Mouse (Mus musculus) right cerebral cortex, postnatal 14 days (tissue): Measurements from ENCODE around the gene Esrra.

ENCODE experiments used
- DNase-seq: peaks from one replicate; pipeline ENCODE4 v3.0.0; 2022

Esrra gene

GRCm38 (mm10) chr19:6940396-6941351 lies 19.1 kb upstream of the Esrra start:
- DNase-seq = peak; percentile 21

DNA sequence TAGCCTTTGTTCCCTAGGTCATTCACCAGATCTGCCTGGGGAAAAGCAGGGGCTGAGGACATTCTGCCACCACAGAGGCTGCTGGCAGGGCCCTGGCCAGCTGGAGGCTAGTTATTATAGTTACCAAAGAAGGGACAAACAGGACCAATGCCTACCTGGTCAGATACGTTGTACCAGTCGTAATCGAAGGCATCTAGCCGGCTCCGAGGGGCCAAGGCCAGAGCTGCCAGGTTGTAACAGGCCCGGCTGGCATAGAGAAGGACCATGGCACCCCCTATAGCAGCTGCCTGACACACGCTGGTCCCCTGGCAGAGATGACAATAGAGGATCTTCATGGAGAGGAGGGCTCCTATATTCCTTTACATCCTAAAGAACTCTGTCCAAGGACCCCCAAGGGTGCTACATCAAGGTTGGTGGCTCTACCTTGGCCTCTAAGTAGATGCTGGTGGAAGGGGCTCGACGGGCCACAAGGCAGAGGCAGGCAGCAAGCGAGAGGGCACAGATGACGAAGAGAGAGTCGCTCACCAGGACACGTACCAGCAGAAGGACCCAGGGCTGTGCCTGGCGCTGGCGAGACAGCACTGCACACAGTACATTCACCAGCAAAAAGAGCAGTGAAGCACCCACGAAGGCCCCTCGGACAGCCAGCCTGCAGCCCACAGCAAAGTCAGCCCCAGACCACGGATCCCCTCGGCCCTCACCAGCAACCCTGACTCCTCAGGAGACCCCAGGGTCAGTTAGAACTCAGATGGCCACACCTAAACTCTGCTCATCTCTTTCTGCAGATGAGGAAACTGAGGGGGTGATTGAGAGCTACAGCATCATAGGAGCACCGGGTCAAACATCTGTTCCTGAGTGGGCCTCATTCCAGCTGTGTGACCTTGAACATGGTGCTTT lies 17.7 kb upstream of the Esrra start:
- DNase-seq = no peak

DNA sequence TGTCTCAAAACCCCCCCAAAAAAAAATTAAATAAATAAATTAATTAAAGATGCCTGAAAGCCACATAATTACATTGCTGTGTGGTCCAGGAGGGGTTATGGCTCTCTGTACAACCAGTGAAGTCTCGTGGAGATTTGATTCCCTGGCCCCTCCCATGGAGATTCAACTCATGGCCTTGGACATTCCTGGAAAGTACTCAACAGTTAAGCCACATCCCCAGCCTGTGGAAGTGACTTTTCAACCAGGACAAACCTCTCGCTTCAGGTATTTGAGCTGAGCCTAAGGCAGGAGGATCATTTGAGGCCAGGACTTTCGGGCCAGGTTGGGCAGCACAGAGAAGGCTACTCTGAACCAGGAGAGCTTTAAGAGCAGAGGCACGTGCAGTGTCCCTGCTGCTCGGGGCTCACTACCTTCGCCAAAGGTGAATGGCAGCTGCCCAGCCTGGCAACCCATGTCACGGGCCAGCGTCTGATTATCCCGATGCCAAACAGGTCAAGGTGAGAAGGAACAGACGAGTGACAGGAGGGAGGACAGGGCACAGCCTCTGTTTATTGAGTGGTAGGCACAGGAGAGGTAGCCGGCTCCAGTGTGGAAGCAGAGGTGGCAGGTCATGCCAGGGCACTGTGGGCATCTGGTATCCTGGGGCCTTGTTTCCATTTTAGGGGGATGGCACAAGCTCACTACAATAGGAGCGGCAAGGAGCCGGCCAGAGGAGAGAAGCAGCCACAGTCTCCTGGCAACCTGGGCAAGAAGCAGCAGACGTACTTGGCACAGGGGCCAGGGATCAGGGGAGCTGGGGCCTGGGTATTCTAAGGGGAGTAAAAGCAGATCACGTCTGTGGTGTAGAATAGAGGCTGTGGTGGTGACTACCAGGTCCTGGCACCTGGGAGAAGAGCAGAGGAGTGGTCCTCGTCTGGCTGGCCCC lies 16.2 kb upstream of the Esrra start:
- peak; percentile 4 for DNase-seq

GRCm38 (mm10) chr19:6936299-6936698 lies 14.7 kb upstream of the Esrra start:
- no peak for DNase-seq

- DNase-seq = no peak
Observed at GRCm38 (mm10) chr19:6934195-6934977, 12.8 kb upstream of the Esrra start, which contains the start of gene Kcnk4. Kcnk4 (minus strand) TSS chr19:6934515.

- peak; percentile 65 for DNase-seq
Observed at GRCm38 (mm10) chr19:6933436-6934194, 12.0 kb upstream of the Esrra start.

- no peak for DNase-seq
Observed at GRCm38 (mm10) chr19:6933102-6933435, 11.5 kb upstream of the Esrra start.

DNA sequence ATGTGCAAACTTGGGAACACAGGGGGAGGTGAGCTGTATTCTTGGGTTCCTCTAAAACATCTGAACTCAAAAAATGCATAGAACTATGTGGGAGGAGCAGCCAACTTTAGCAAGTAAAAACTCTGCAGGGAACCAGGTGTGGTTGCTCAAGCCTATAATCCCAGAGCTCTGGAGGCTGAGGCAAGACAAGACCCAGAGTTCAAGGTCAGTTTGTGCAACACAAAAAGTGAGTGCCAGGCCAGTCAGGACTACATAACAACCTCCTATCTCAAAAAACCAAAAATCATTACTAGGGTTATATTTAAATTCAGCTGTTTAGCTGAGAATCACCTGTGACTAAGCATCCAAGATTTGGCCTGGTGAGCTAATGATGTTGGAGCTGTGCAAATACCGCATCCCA lies 10.4 kb upstream of the Esrra start:
- no peak for DNase-seq

- DNase-seq = no peak
Observed at GRCm38 (mm10) chr19:6931002-6931401, 9.4 kb upstream of the Esrra start.

- DNase-seq = no peak
Observed at GRCm38 (mm10) chr19:6928080-6928479, 6.5 kb upstream of the Esrra start.

GRCm38 (mm10) chr19:6926559-6927255 lies 5.1 kb upstream of the Esrra start:
- no peak for DNase-seq

DNA sequence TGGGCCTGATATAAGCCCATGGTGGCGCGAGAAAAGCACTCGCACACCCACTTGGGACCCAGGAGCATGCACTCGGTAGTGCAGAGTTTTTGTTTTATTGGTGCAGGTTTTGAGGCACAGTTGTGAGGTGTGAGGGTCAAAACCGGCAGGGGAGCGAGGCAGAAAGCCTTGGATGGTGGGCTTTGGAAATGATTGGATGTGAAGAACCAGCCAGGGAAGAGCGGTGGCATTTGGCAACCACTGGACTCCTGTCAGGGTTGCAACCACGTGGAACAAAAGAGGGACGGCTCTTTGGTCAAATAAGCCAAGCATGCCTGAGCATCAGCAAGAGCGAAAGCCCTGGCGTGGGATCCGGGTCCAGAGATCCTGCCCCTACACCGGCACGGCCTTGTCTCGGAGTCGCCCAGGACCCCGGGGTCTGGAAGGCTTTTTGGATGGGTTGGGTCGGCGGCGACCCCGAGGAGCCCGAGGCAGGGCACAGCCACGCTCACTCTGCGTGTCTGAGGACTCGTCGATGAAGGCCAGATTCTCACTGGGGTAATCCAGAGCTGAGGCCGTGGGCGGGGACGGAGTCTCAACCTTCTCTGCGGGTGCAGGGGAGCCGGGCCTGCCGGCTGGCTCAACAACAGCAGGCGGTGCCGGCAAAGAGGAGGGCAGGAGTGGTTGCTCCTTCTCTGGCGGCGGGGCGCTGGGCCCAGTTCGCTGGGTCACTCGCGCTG lies 4.2 kb upstream of the Esrra start:
- DNase-seq = no peak

DNA sequence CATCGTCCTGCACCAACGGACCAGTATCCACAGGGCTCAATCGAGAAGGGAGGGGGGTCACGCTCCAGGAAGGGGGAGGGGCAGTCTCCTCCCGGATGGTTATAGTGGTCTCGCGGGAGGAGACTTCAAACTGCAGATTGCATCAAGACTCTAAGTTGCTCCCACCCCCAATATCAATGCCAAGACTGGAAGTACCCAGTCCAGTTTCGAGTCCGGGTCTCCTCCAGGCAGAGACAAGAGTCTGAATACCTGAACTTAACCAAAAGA lies 3.6 kb upstream of the Esrra start, which contains the start of gene Catsperz:
Gene Catsperz, minus strand, starts transcription at position 74 of the 267 bp plus-strand sequence.
- no peak for DNase-seq

DNA sequence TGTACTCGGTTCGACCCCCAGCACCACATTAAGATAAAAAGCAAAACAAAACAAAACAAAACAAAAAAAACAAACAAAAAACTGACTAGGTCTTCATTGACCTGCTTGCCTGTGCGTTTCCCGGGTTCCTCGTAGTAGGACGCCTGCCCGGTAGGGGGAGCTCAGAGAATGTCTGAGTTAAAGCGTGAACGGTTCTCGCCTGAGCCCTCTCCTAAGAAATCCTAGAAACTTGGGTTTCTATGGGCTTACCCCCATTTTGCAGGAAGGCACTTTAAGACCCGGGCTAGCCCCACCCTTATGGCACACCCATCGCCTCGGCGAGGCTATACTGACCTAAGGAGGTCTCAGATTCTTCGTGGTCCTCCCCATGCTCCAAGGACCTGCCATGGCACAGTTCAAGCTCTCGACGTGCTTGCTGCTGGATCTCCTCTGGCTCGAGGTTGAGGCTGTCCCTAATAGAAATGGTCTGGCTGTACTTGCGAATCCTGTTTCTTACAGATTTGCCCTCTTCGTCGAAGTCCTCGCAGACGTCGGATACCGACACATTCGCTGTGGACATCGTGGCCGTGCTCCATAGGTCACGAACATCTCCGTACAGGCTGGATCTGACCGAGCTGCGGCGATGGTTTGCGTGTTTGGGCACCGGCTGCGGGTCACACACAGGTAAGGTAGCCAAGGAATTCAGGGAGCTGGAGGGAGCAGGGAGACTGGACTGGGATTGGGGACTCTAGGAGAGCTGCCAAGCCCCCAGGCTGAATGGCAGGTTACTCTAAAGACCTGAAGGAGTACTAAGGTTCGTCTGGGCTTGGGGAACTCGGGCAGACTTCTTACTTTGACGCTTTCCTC lies 3.1 kb upstream of the Esrra start:
- DNase-seq = peak; percentile 90

GRCm38 (mm10) chr19:6922901-6923735 lies 1.5 kb upstream of the Esrra start:
- DNase-seq = no peak

- peak; percentile 52 for DNase-seq
Observed at GRCm38 (mm10) chr19:6920741-6921636, 624 bp downstream of the Esrra start.
